Mouse (Mus musculus) forebrain, embryonic 16.5 days (tissue): ENCODE measurements around the gene Mllt11. TPM values are rescaled to one million over a fixed set of nuclear protein-coding genes. Genes with fewer than 3 reads are reported as not detected.

Experiments
- ATAC-seq: fragments of 200-750 bp; cut with Nextera tagmentation; 2 replicates; pipeline ENCODE4 v1.8.0; 2017; ENCODE audit warnings: mild to moderate bottlenecking, moderate library complexity
- H3K27ac ChIP-seq: fragments of 300-500 bp; sonication (generic); 2 replicates; pipeline ENCODE4 v1.5.1; 2014; ENCODE audit warnings: low read length, control low read depth
- H3K27me3 ChIP-seq: fragments of 300-500 bp; sonication (generic); replicated peaks from 2 replicates; pipeline ENCODE4 v1.6.1; 2014; ENCODE audit warnings: low read length; ENCODE audit not compliant: control insufficient read depth, insufficient read depth
- H3K36me3 ChIP-seq: fragments of 300-500 bp; sonication (generic); 2 replicates; pipeline ENCODE4 v1.6.1; 2014; ENCODE audit not compliant: control insufficient read depth, insufficient read depth
- H3K4me1 ChIP-seq: fragments of 300-500 bp; sonication (generic); replicated peaks from 2 replicates; pipeline ENCODE4 v1.6.1; 2014; ENCODE audit warnings: low read length; ENCODE audit not compliant: control insufficient read depth, insufficient read depth
- H3K4me2 ChIP-seq: fragments of 300-500 bp; sonication (generic); 2 replicates; pipeline ENCODE4 v1.6.1; 2014; ENCODE audit warnings: mild to moderate bottlenecking, low read length, control low read depth
- H3K4me3 ChIP-seq: fragments of 300-500 bp; sonication (generic); replicated peaks from 2 replicates; pipeline ENCODE4 v1.5.1; 2014; ENCODE audit warnings: mild to moderate bottlenecking, low read length, control low read depth
- H3K9ac ChIP-seq: fragments of 300-500 bp; sonication (generic); replicated peaks from 2 replicates; pipeline ENCODE4 v1.6.1; 2014; ENCODE audit warnings: low read depth, low read length, control low read depth
- H3K9me3 ChIP-seq: fragments of 300-500 bp; sonication (generic); 2 replicates; pipeline ENCODE4 v1.6.1; 2016; ENCODE audit warnings: low read length; ENCODE audit not compliant: control insufficient read depth
- WGBS: fragments of 180-500 bp; shearing (Covaris S2); extraction: QIAGEN DNeasy Blood & Tissue Kit; methylation state at CpG from one replicate; pipeline ENCODE4 v1.1.7; 2014; 5-methylcytosine and 5-hydroxymethylcytosine counted together
- polyA plus RNA-seq: library from polyadenylated mRNA; unstranded; fragments of >200 nt; fragmentation: Nextera tagmentation; extraction: Ambion mirVana; gene quantifications from 2 replicates; pipeline ENCODE4 v1.2.1, GENCODE M21; 2015

Gene Mllt11
- polyA plus RNA-seq, 1 experiment from 2014 or later = 264 TPM

- Histone ChIP-seq H3K9ac (no peak overlapping the region), H3K4me3 (no peak overlapping the region), H3K36me3 (peaks cover 6% of the 10 kb centered on the region), H3K27me3 (no peaks in the 10 kb centered on the region), H3K9me3 (no peaks in the 10 kb centered on the region), H3K4me1 (no peaks in the 10 kb centered on the region), H3K27ac (no peak overlapping the region), H3K4me2 (no peak overlapping the region)
- WGBS = 68% methylated on average over 2 of the region's 2 CpGs
- ATAC-seq = no peak
These were observed 21.4 kb downstream of the Mllt11 start for GRCm38 (mm10) chr3:95210585-95210984.

- H3K36me3 ChIP-seq = peaks cover 4% of the 10 kb centered on the region
These were observed 23.7 kb downstream of the Mllt11 start for GRCm38 (mm10) chr3:95208286-95208685.

GRCm38 (mm10) chr3:95203880-95204279, 28.1 kb downstream of the Mllt11 start:
- no peak for ATAC-seq
- Histone ChIP-seq H3K4me2 (no peak overlapping the region), H3K9me3 (no peaks in the 10 kb centered on the region), H3K4me3 (no peak overlapping the region), H3K9ac (no peak overlapping the region), H3K4me1 (no peaks in the 10 kb centered on the region), H3K27me3 (no peaks in the 10 kb centered on the region), H3K27ac (no peak overlapping the region), H3K36me3 (peaks cover 19% of the 10 kb centered on the region)
- WGBS = 92% methylated on average over 6 of the region's 6 CpGs

More at GRCm38 (mm10) chr3:95208286-95208685, 23.7 kb downstream of the Mllt11 start:
- H3K4me3 ChIP-seq = no peak overlapping the region
- 89% methylated on average over 4 of the region's 4 CpGs for WGBS
- H3K4me2 ChIP-seq = no peak overlapping the region
- no peak overlapping the region for H3K27ac ChIP-seq
- no peaks in the 10 kb centered on the region for H3K4me1 ChIP-seq
- no peaks in the 10 kb centered on the region for H3K9me3 ChIP-seq
- H3K27me3 ChIP-seq = no peaks in the 10 kb centered on the region
- no peak overlapping the region for H3K9ac ChIP-seq
- ATAC-seq = no peak

- Histone ChIP-seq H3K4me1 (no peaks in the 10 kb centered on the region), H3K4me2 (no peak overlapping the region), H3K27ac (no peak overlapping the region; the same call in 1 of the 2 replicates), H3K9me3 (no peaks in the 10 kb centered on the region), H3K27me3 (no peaks in the 10 kb centered on the region), H3K9ac (no peak overlapping the region), H3K4me3 (no peak overlapping the region), H3K36me3 (peaks cover 17% of the 10 kb centered on the region)
- ATAC-seq = no peak
- 66% methylated on average over 2 of the region's 2 CpGs for WGBS
These were observed 31.4 kb downstream of the Mllt11 start for GRCm38 (mm10) chr3:95200562-95200961.

GRCm38 (mm10) chr3:95200132-95200531, 31.8 kb downstream of the Mllt11 start:
- peak overlapping the region; percentile 2; the same call in 1 of the 2 replicates for H3K27ac ChIP-seq
- H3K27me3 ChIP-seq = no peaks in the 10 kb centered on the region
- H3K36me3 ChIP-seq = peaks cover 18% of the 10 kb centered on the region
- no peak overlapping the region for H3K4me2 ChIP-seq
- ATAC-seq = no peak
- H3K4me1 ChIP-seq = no peaks in the 10 kb centered on the region
- no peaks in the 10 kb centered on the region for H3K9me3 ChIP-seq
- no peak overlapping the region for H3K9ac ChIP-seq
- no peak overlapping the region for H3K4me3 ChIP-seq
- 74% methylated on average over 7 of the region's 7 CpGs for WGBS

- no peaks in the 10 kb centered on the region for H3K27me3 ChIP-seq
- H3K9ac ChIP-seq = no peak overlapping the region
- peaks cover 18% of the 10 kb centered on the region for H3K36me3 ChIP-seq
- H3K4me1 ChIP-seq = no peaks in the 10 kb centered on the region
- H3K27ac ChIP-seq = no peak overlapping the region
- no peak for ATAC-seq
- 91% methylated on average over 1 of the region's 1 CpGs for WGBS
- no peak overlapping the region for H3K4me3 ChIP-seq
- H3K4me2 ChIP-seq = no peak overlapping the region
- no peaks in the 10 kb centered on the region for H3K9me3 ChIP-seq
These were observed 32.9 kb downstream of the Mllt11 start for GRCm38 (mm10) chr3:95199101-95199500.

GRCm38 (mm10) chr3:95195772-95196171, 36.2 kb downstream of the Mllt11 start:
- H3K27ac ChIP-seq = no peak overlapping the region
- H3K9ac ChIP-seq = no peak overlapping the region
- H3K4me2 ChIP-seq = no peak overlapping the region
- no peaks in the 10 kb centered on the region for H3K27me3 ChIP-seq
- no peaks in the 10 kb centered on the region for H3K4me1 ChIP-seq
- WGBS = 80% methylated on average over 2 of the region's 2 CpGs
- no peak for ATAC-seq
- H3K9me3 ChIP-seq = no peaks in the 10 kb centered on the region
- no peak overlapping the region for H3K4me3 ChIP-seq
- H3K36me3 ChIP-seq = peaks cover 5% of the 10 kb centered on the region; the same call in 1 of the 2 replicates

GRCm38 (mm10) chr3:95194721-95195135, 37.2 kb downstream of the Mllt11 start:
- no peaks in the 10 kb centered on the region for H3K4me1 ChIP-seq
- H3K27ac ChIP-seq = no peak overlapping the region
- no peaks in the 10 kb centered on the region for H3K9me3 ChIP-seq
- no peak overlapping the region for H3K4me2 ChIP-seq
- no peaks in the 10 kb centered on the region for H3K27me3 ChIP-seq
- ATAC-seq = no peak
- no peak overlapping the region for H3K9ac ChIP-seq
- 69% methylated on average over 6 of the region's 6 CpGs for WGBS
- H3K36me3 ChIP-seq = peaks cover 10% of the 10 kb centered on the region
- H3K4me3 ChIP-seq = no peak overlapping the region

GRCm38 (mm10) chr3:95186888-95187287, 45.1 kb downstream of the Mllt11 start:
- Histone ChIP-seq H3K9me3 (no peaks in the 10 kb centered on the region), H3K4me1 (no peaks in the 10 kb centered on the region), H3K9ac (no peak overlapping the region), H3K36me3 (peaks cover 18% of the 10 kb centered on the region), H3K27ac (no peak overlapping the region), H3K27me3 (no peaks in the 10 kb centered on the region), H3K4me3 (no peak overlapping the region), H3K4me2 (no peak overlapping the region)
- 95% methylated on average over 6 of the region's 6 CpGs for WGBS
- no peak for ATAC-seq

GRCm38 (mm10) chr3:95186100-95186499, 45.9 kb downstream of the Mllt11 start:
- H3K4me3 ChIP-seq = no peak overlapping the region
- no peaks in the 10 kb centered on the region for H3K9me3 ChIP-seq
- H3K36me3 ChIP-seq = peaks cover 18% of the 10 kb centered on the region
- ATAC-seq = no peak
- H3K9ac ChIP-seq = no peak overlapping the region
- H3K27ac ChIP-seq = no peak overlapping the region
- WGBS = 88% methylated on average over 2 of the region's 2 CpGs
- no peaks in the 10 kb centered on the region for H3K27me3 ChIP-seq
- H3K4me1 ChIP-seq = no peaks in the 10 kb centered on the region
- no peak overlapping the region for H3K4me2 ChIP-seq
